ENCODE assay signal across 11 mouse cellular contexts in genomic region chr15:82292851-82293250, GRCm38 (mm10). TPM values are rescaled to one million over a fixed set of nuclear protein-coding genes. Genes with fewer than 3 reads are reported as not detected.
DNase-seq lines count a peak whose midpoint lies in the region; ATAC-seq and TF ChIP-seq lines count a peak whose summit lies in the region.
"Had no signal": no experiment of that assay in that cellular context is flagged by ENCODE, and none has a peak within 500 bp of the region (broad histone marks: within the 10 kb centered on the region; RNA-seq: fewer than 3 reads in every experiment).

No protein-coding gene starts in this region.

- peak overlapping the region; percentile 55 for H3K4me2 ChIP-seq in kidney, embryonic 15.5 days
- peak overlapping the region; percentile 30 for H3K4me2 ChIP-seq in hindbrain, embryonic 14.5 days (replicated peaks)
- 0 out of 2 replicates have a peak overlapping the region, but pooled peaks have one; percentile 3 for H3K4me2 ChIP-seq in midbrain, embryonic 15.5 days
- H3K4me2 ChIP-seq: liver, embryonic 15.5 days had no signal

- no peaks in the 10 kb centered on the region for H3K27me3 ChIP-seq in kidney, embryonic 15.5 days
- no peaks in the 10 kb centered on the region for H3K27me3 ChIP-seq in forebrain, embryonic 10.5 days (ENCODE audit: poor library complexity, severe bottlenecking)
- H3K27me3 ChIP-seq in hindbrain, embryonic 14.5 days (ENCODE audit: control insufficient read depth, insufficient read depth, low read length) = no peaks in the 10 kb centered on the region
- no peaks in the 10 kb centered on the region for H3K27me3 ChIP-seq in midbrain, embryonic 15.5 days (replicated peaks)

- H3K36me3 ChIP-seq in kidney, embryonic 15.5 days = 0 out of 2 replicates have a peak, but pooled peaks cover 10% of the 10 kb centered on the region
- peaks cover 44% of the 10 kb centered on the region for H3K36me3 ChIP-seq in forebrain, embryonic 10.5 days (replicated peaks)
- peaks cover 51% of the 10 kb centered on the region for H3K36me3 ChIP-seq in hindbrain, embryonic 14.5 days (replicated peaks; ENCODE audit: control insufficient read depth, insufficient read depth)
- H3K36me3 ChIP-seq in midbrain, embryonic 15.5 days (replicated peaks) = peaks cover 34% of the 10 kb centered on the region
- H3K36me3 ChIP-seq: liver, embryonic 15.5 days had no signal

- TF ChIP-seq CTCF in left cerebral cortex, adult 2 months (IDR thresholded peaks at IDR 0.05) = no peak

- intact Hi-C loops in left cerebral cortex, adult 2 months (cut with DNase I) = loop anchor here (10.0 kb wide), 2 partner anchors 122 to 512 kb away; no protein-coding TSS in a partner anchor
- intact Hi-C loops in gastrocnemius, postnatal 36 days (cut with DNase I) = no loop called here

- peaks cover 15% of the 10 kb centered on the region for H3K4me1 ChIP-seq in kidney, embryonic 15.5 days
- H3K4me1 ChIP-seq in forebrain, embryonic 10.5 days = peaks cover 22% of the 10 kb centered on the region
- H3K4me1 ChIP-seq in hindbrain, embryonic 14.5 days (replicated peaks; ENCODE audit: control insufficient read depth, insufficient read depth, low read length) = peaks cover 14% of the 10 kb centered on the region; the same call in 1 of the 2 replicates
- peaks cover 12% of the 10 kb centered on the region for H3K4me1 ChIP-seq in midbrain, embryonic 15.5 days

- peak overlapping the region; percentile 21 for H3K4me3 ChIP-seq in kidney, embryonic 15.5 days (replicated peaks)
- H3K4me3 ChIP-seq in forebrain, embryonic 10.5 days = peak overlapping the region; percentile 18; the same call in 1 of the 2 replicates
- no peak overlapping the region for H3K4me3 ChIP-seq in hindbrain, embryonic 14.5 days (replicated peaks; ENCODE audit: low read length)
- H3K4me3 ChIP-seq in midbrain, embryonic 15.5 days = no peak overlapping the region
- no peak overlapping the region for H3K4me3 ChIP-seq in left cerebral cortex, adult 2 months
- H3K4me3 ChIP-seq: liver, embryonic 15.5 days had no signal

- H3K9ac ChIP-seq in kidney, embryonic 15.5 days = 0 out of 2 replicates have a peak overlapping the region, but pooled peaks have one; percentile 0
- no peak overlapping the region for H3K9ac ChIP-seq in hindbrain, embryonic 14.5 days
- no peak overlapping the region for H3K9ac ChIP-seq in midbrain, embryonic 15.5 days
- H3K9ac ChIP-seq: liver, embryonic 15.5 days had no signal

- no peak for DNase-seq in kidney, adult 9 months
- no peak for DNase-seq in forebrain, embryonic 10.5 days (ENCODE audit: extremely low spot score, low spot score)
- DNase-seq in hindbrain, embryonic 14.5 days (ENCODE audit: low spot score) = no peak
- no peak for DNase-seq in left cerebral cortex, adult 2 months (ENCODE audit: extremely low spot score in 1 of 2, low spot score in 2 of 2)
- no peak for DNase-seq in gastrocnemius, postnatal 36 days
- DNase-seq in urinary bladder, adult 2 months (ENCODE audit: low spot score) = no peak

- H3K27ac ChIP-seq in kidney, embryonic 15.5 days = no peak overlapping the region
- H3K27ac ChIP-seq in forebrain, embryonic 10.5 days = peak overlapping the region; percentile 53; the same call in 1 of the 2 replicates
- H3K27ac ChIP-seq in hindbrain, embryonic 14.5 days = peak overlapping the region; percentile 52; the same call in 1 of the 2 replicates
- H3K27ac ChIP-seq in midbrain, embryonic 15.5 days = peak overlapping the region; percentile 55
- no peak overlapping the region for H3K27ac ChIP-seq in left cerebral cortex, adult 2 months
- H3K27ac ChIP-seq: liver, embryonic 15.5 days had no signal

- H3K9me3 ChIP-seq in kidney, embryonic 15.5 days (replicated peaks) = no peaks in the 10 kb centered on the region
- H3K9me3 ChIP-seq in forebrain, embryonic 10.5 days = no peaks in the 10 kb centered on the region
- no peaks in the 10 kb centered on the region for H3K9me3 ChIP-seq in hindbrain, embryonic 14.5 days (ENCODE audit: control insufficient read depth, low read length)
- no peaks in the 10 kb centered on the region for H3K9me3 ChIP-seq in midbrain, embryonic 15.5 days
- H3K9me3 ChIP-seq: liver, embryonic 15.5 days had no signal

- WGBS in kidney, embryonic 15.5 days = 18% methylated on average over 5 of the region's 5 CpGs
- WGBS in forebrain, embryonic 10.5 days = 37% methylated on average over 5 of the region's 5 CpGs
- WGBS in hindbrain, embryonic 14.5 days = 9% methylated on average over 5 of the region's 5 CpGs
- 9% methylated on average over 5 of the region's 5 CpGs for WGBS in midbrain, embryonic 15.5 days

- peak; percentile 15; the same call in 1 of the 2 replicates for ATAC-seq in kidney, embryonic 15.5 days (replicated peaks; ENCODE audit: low FRiP score)
- ATAC-seq in hindbrain, embryonic 14.5 days (ENCODE audit: low FRiP score) = peak; percentile 57
- peak; percentile 29 for ATAC-seq in midbrain, embryonic 15.5 days (replicated peaks)

RNA-seq across cellular contexts. Expression of gene Wbp2nl, which starts 5.9 kb away (rescaled TPM):
- 0.18 and 0.35 TPM in 2 replicates for polyA plus RNA-seq in kidney, embryonic 15.5 days (2015; fragmentation: Nextera tagmentation; extraction: Ambion mirVana)
- polyA plus RNA-seq in forebrain, embryonic 10.5 days (2016; fragmentation: Nextera tagmentation; extraction: Ambion mirVana) = 0.10 and 0.11 TPM in 2 replicates
- polyA plus RNA-seq in hindbrain, embryonic 14.5 days (2014; fragmentation: Nextera tagmentation; extraction: Ambion mirVana) = 0.17 and 0.29 TPM in 2 replicates
- polyA plus RNA-seq in midbrain, embryonic 15.5 days (2015; fragmentation: Nextera tagmentation; extraction: Ambion mirVana) = not detected in 2 replicates
- total RNA-seq in left cerebral cortex, adult 2 months (2021) = not detected
- total RNA-seq in gastrocnemius, postnatal 36 days (2021) = not detected
- polyA plus RNA-seq in urinary bladder, adult 2 months (2012; rRNA removed) = not detected in 2 replicates
- total RNA-seq: layer of hippocampus, adult 8-10 months had no signal

RNA-seq across cellular contexts. Expression of gene Sept3, which starts 18.2 kb away (rescaled TPM):
- polyA plus RNA-seq in kidney, embryonic 15.5 days (2015; fragmentation: Nextera tagmentation; extraction: Ambion mirVana) = 13.6 and 14.0 TPM in 2 replicates
- 62.1 and 62.5 TPM in 2 replicates for polyA plus RNA-seq in forebrain, embryonic 10.5 days (2016; fragmentation: Nextera tagmentation; extraction: Ambion mirVana)
- polyA plus RNA-seq in hindbrain, embryonic 14.5 days (2014; fragmentation: Nextera tagmentation; extraction: Ambion mirVana) = 375 and 410 TPM in 2 replicates
- 454 and 479 TPM in 2 replicates for polyA plus RNA-seq in midbrain, embryonic 15.5 days (2015; fragmentation: Nextera tagmentation; extraction: Ambion mirVana)
- total RNA-seq in left cerebral cortex, adult 2 months (2021) = 100 to 1,000 TPM; 489 to 520 TPM
- total RNA-seq in gastrocnemius, postnatal 36 days (2021) = under 1 TPM; 0.31 to 0.91 TPM
- 1.0 and 1.2 TPM in 2 replicates for polyA plus RNA-seq in urinary bladder, adult 2 months (2012; rRNA removed)

RNA-seq across cellular contexts. Expression of gene 1500009C09Rik, which starts 40.7 kb away (rescaled TPM):
- 0.10 TPM in 1 of 2 replicates, not detected in the other for polyA plus RNA-seq in kidney, embryonic 15.5 days (2015; fragmentation: Nextera tagmentation; extraction: Ambion mirVana)
- 0.26 TPM in 1 of 2 replicates, not detected in the other for polyA plus RNA-seq in forebrain, embryonic 10.5 days (2016; fragmentation: Nextera tagmentation; extraction: Ambion mirVana)
- 10.2 and 13.2 TPM in 2 replicates for polyA plus RNA-seq in hindbrain, embryonic 14.5 days (2014; fragmentation: Nextera tagmentation; extraction: Ambion mirVana)
- polyA plus RNA-seq in midbrain, embryonic 15.5 days (2015; fragmentation: Nextera tagmentation; extraction: Ambion mirVana) = 22.6 and 24.0 TPM in 2 replicates
- 100 to 1,000 TPM in 1 of 2 experiments, 10 to 100 TPM in 1; 96.5 to 102 TPM for total RNA-seq in left cerebral cortex, adult 2 months (2021)
- not detected for total RNA-seq in gastrocnemius, postnatal 36 days (2021)
- 0.06 and 0.10 TPM in 2 replicates for polyA plus RNA-seq in urinary bladder, adult 2 months (2012; rRNA removed)
- polyA plus RNA-seq: gonadal fat pad, adult 2 months; liver, embryonic 15.5 days had no signal

RNA-seq across cellular contexts. Expression of gene Naga, which starts 45.9 kb away (rescaled TPM):
- polyA plus RNA-seq in kidney, embryonic 15.5 days (2015; fragmentation: Nextera tagmentation; extraction: Ambion mirVana) = 61.1 and 61.7 TPM in 2 replicates
- 20.5 and 20.8 TPM in 2 replicates for polyA plus RNA-seq in forebrain, embryonic 10.5 days (2016; fragmentation: Nextera tagmentation; extraction: Ambion mirVana)
- polyA plus RNA-seq in hindbrain, embryonic 14.5 days (2014; fragmentation: Nextera tagmentation; extraction: Ambion mirVana) = 32.1 and 38.7 TPM in 2 replicates
- 25.4 and 27.2 TPM in 2 replicates for polyA plus RNA-seq in midbrain, embryonic 15.5 days (2015; fragmentation: Nextera tagmentation; extraction: Ambion mirVana)
- total RNA-seq in left cerebral cortex, adult 2 months (2021) = 10 to 100 TPM; 33.5 to 35.2 TPM
- 10 to 100 TPM; 10.3 to 13.2 TPM for total RNA-seq in gastrocnemius, postnatal 36 days (2021)
- polyA plus RNA-seq in urinary bladder, adult 2 months (2012; rRNA removed) = 84.6 and 87.2 TPM in 2 replicates

RNA-seq across cellular contexts. Expression of gene Pheta2, which starts 45.9 kb away (rescaled TPM):
- 11.0 and 12.0 TPM in 2 replicates for polyA plus RNA-seq in kidney, embryonic 15.5 days (2015; fragmentation: Nextera tagmentation; extraction: Ambion mirVana)
- polyA plus RNA-seq in forebrain, embryonic 10.5 days (2016; fragmentation: Nextera tagmentation; extraction: Ambion mirVana) = 3.7 and 4.3 TPM in 2 replicates
- polyA plus RNA-seq in hindbrain, embryonic 14.5 days (2014; fragmentation: Nextera tagmentation; extraction: Ambion mirVana) = 1.5 and 1.8 TPM in 2 replicates
- 1.2 and 1.5 TPM in 2 replicates for polyA plus RNA-seq in midbrain, embryonic 15.5 days (2015; fragmentation: Nextera tagmentation; extraction: Ambion mirVana)
- total RNA-seq in left cerebral cortex, adult 2 months (2021) = under 1 TPM; 0.25 to 0.42 TPM
- total RNA-seq in gastrocnemius, postnatal 36 days (2021) = under 1 TPM; 0.37 to 0.51 TPM
- 3.9 and 4.8 TPM in 2 replicates for polyA plus RNA-seq in urinary bladder, adult 2 months (2012; rRNA removed)

Comparison
In these comparisons a context has a peak if more than half of its experiments do, and no peak if none do; other contexts are left out.
1. H3K27ac ChIP-seq: peak in forebrain, embryonic 10.5 days (single experiment), hindbrain, embryonic 14.5 days (single experiment) and midbrain, embryonic 15.5 days (single experiment); none in kidney, embryonic 15.5 days (single experiment) and left cerebral cortex, adult 2 months (single experiment).
2. H3K4me2 ChIP-seq: peak in every context shown above with its lines; median percentile 55 in kidney, embryonic 15.5 days; 30 in hindbrain, embryonic 14.5 days; 3 in midbrain, embryonic 15.5 days.
3. H3K4me3 ChIP-seq: peak in kidney, embryonic 15.5 days (single experiment) and forebrain, embryonic 10.5 days (single experiment); none in hindbrain, embryonic 14.5 days (single experiment), midbrain, embryonic 15.5 days (single experiment) and left cerebral cortex, adult 2 months (single experiment).
4. Peak in every context shown above with its lines, with median percentiles within 50 percentile points of each other: ATAC-seq.